Mouse (Mus musculus) thymus, postnatal 0 days (tissue): ENCODE data around the gene Gm17304. TPM values are rescaled to one million over a fixed set of nuclear protein-coding genes. Genes with fewer than 3 reads are reported as not detected.

ENCODE experiments used
- DNase-seq: peaks from one replicate; pipeline ENCODE4 v3.0.0-alpha.2; 2015; ENCODE audit warnings: low spot score
- polyA plus RNA-seq: library from polyadenylated mRNA; unstranded; fragments of >200 nt; fragmentation: Nextera tagmentation; extraction: Ambion mirVana; gene quantifications from 2 replicates; pipeline ENCODE4 v1.2.1, GENCODE M21; 2015

Gm17304 gene
- polyA plus RNA-seq = not detected in 2 replicates

- DNase-seq = no peak
These were observed at the start of gene Gm17304 for GRCm38 (mm10) chr5:106608798-106609197. Gm17304 (plus strand) TSS chr5:106609098.

GRCm38 (mm10) chr5:106560631-106561498 lies 48.0 kb upstream of the Gm17304 start:
- no peak for DNase-seq

GRCm38 (mm10) chr5:106561499-106561822 lies 47.4 kb upstream of the Gm17304 start:
- DNase-seq = no peak

DNA sequence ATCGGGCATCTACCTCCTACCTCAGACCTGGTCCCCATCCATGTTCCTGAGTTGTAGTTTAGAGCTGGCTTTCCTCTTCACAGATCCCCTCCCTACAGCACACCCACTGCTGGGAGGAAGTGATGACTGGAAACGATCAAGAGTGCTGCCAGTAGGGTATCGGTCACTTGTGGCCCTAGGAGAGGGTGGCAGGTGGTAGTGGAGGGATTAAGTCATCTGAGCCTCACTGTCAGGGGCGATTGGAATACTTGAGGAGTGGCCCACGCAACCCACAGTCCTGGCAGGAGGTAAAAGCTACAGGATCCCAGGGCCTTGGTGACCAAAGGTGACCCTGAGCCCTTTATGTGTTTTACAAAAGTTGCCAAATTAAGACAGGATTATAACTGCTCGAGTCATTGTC lies 42.9 kb upstream of the Gm17304 start:
- no peak for DNase-seq

GRCm38 (mm10) chr5:106573742-106574559 lies 34.9 kb upstream of the Gm17304 start:
- no peak for DNase-seq

DNA sequence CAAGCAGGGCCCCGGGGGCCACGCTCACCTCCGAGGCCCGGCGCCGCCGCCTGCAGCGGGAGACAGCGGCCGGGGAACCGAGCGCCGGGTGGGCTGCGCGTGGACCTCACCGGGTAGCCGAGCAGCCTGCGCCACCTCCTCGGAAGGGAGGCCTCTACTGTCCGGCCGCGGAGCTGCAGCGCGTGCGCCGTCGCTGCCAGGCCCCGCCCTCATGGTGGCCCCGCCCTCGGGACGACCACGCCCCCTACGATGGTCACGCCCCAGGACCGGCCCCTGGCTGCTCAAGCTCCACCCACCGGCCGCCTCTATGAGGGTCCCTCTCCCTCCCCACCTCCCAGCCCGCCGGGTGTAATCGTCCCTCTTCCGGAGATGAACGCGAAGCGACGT lies 34.3 kb upstream of the Gm17304 start:
- DNase-seq = peak; percentile 69

GRCm38 (mm10) chr5:106575098-106575497 lies 33.8 kb upstream of the Gm17304 start:
- no peak for DNase-seq

DNA sequence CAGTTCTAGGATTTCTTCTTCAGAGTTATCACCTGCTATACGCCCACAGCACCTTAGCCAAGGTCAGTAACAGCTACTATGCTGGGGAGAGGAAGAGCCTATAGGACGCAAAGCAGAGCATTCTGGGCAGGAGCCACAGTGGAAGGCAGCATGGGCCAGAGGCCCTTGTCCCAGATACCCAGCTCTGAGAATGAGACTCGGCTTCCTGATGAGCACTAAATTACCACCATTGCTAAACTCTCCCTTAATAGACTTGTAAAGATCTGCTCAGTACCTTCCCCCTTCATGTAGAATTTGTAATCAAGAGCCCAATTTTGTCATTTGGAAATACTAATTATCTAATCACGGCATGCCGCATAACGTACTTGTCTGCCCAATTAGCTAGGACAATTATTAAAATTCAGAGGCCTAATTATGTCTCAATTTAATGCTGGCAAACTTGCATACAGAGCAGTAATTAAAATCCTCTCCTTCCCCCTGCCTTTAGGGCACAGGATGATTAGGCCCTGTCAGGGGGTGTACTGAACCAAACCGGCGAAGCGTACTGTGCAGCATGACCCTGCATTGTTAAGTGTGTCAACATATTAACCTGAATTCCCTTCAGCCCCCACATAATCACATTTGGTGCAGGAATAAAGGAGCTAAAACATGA lies 31.5 kb upstream of the Gm17304 start:
- no peak for DNase-seq

DNA sequence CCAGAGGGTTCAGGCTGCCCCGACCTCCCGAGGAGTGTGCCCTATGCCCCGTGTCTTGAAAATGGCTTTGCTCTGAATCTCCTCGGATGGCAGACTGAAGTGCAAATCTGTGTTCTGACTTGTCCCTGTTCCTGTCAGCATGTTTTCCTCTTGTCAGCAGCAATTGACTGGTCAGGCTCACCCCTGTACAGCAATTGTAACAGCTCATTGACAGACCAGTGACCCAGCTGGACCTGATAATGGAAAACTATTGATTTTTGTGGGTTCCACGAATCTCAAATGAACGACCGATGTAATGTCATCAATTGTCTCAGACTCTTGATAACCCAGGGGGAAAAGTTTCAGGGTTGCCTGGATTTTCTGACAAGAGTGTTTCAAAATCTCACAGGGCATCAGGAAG lies 28.0 kb upstream of the Gm17304 start:
- no peak for DNase-seq

GRCm38 (mm10) chr5:106589006-106589405 lies 19.9 kb upstream of the Gm17304 start:
- no peak for DNase-seq

- DNase-seq = no peak
These were observed 19.2 kb upstream of the Gm17304 start for GRCm38 (mm10) chr5:106589670-106590069.

DNA sequence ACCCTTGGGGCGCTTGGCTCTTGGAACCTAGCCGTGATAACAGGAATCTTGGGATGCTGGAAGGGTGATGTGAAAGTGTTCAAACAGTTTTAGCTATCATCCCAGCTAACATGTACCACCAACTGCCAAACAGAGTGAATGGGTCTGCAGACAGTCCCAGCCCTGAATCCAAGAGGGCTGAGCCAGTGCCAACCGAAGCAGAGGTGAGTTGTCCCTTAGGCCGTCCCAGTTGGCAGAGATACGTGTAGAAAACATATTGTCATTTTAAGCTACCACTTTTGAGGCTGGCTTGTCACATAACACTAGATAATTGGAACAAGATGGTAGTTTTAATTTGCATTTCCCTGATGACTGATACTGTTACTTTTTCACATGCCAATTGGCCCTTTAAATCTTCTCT lies 18.2 kb upstream of the Gm17304 start:
- DNase-seq = no peak

GRCm38 (mm10) chr5:106594388-106594787 lies 14.5 kb upstream of the Gm17304 start:
- no peak for DNase-seq

- no peak for DNase-seq
These were observed 11.4 kb upstream of the Gm17304 start for GRCm38 (mm10) chr5:106597472-106597871.

- no peak for DNase-seq
These were observed 9.4 kb upstream of the Gm17304 start for GRCm38 (mm10) chr5:106599482-106599881.

GRCm38 (mm10) chr5:106604381-106604780 lies 4.5 kb upstream of the Gm17304 start:
- no peak for DNase-seq

DNA sequence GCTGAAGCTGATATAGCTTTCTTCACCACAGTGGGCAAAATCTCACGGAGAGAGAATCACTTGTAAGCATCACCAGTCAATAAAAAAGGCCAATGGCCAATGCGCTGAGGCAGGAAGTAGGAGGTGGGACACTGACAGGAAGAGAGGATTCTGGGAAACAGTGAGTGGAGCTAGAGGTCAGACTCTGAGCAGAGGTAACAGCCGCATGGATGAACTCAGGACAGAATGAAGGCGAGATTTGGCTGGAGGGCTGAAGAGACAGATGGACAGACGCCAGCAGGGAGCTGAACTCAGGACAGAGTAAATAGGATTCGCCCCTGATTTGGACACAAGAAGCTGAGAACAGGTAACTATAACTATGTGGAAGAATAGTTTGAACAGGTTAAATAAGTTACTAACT lies 3.8 kb upstream of the Gm17304 start:
- DNase-seq = no peak

GRCm38 (mm10) chr5:106607081-106607480 lies 1.8 kb upstream of the Gm17304 start:
- no peak for DNase-seq

- DNase-seq = no peak
These were observed 3.3 kb downstream of the Gm17304 start for GRCm38 (mm10) chr5:106612151-106612550.

- no peak for DNase-seq
These were observed 5.7 kb downstream of the Gm17304 start for GRCm38 (mm10) chr5:106614570-106614969.

DNA sequence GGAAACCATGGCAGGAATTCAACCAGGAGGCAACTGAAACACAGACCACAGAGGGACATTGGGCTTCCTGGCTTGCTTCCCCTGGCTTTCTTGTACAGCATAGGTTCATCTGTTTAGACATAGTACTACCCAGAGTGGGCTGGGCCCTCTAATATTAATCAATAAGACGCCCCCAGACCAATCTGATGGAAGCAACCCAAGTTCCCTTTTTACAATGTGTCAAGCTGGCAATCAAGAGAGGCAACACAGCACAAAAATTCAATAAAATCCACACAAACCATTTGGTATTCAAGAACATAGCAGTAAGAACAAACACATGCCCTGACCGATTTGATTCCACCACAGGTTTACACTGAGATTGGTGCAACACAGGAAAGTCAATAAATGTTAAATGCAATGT lies 6.1 kb downstream of the Gm17304 start:
- DNase-seq = no peak

DNA sequence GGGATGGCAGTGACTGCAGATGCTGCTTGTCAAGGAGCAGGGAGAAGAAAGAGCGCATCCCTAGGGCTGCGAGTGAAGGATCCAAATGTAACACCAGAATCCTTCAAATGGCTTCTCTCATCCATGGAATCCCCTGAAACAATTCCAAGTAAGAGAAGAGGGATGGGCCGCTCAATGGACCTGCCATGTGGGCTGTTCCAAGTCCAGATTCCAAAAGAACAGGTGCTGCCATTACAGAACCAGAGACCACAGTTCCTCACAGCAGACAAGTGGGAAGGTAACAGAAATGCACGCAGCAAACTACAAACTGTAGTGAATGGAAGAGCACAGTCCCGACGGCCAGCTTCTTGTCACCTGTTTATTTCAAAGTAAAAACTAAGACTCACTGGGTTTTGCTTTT lies 11.5 kb downstream of the Gm17304 start:
- no peak for DNase-seq
